Mouse (Mus musculus): Measurements from ENCODE around the gene Slc9a9.

DNA sequence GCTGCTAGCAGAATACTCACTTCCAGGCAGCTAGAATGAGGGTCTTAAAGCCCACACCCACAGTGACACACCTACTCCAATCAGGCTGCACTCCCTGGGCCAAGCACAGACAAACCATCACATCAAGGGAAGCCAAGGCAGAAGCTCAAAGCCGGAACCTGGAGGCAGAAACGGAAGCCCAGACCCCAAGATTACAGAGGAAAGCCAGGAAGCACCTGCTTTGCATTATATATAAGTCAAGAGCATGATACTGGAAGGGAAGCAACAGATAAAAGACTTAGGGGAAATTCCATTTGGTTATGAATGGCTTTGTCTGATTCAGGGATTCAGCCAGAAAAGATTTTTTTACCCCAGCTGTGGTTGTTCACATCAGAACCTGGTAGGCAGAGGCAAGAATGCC lies 47.8 kb upstream of the Slc9a9 start:
- TF ChIP-seq POLR2A (IDR thresholded peaks at IDR 0.05; ENCODE audit: borderline replicate concordance, low read depth, low read length) (no peak), CTCF (IDR thresholded peaks at IDR 0.05; ENCODE audit: low read depth, low read length) (no peak)
